Mouse (Mus musculus) spleen, adult 2 months (tissue): ENCODE measurements around the gene Ubr1.

ENCODE experiments used
- CTCF ChIP-seq: fragments of 200-500 bp; IDR thresholded peaks from 2 replicates; pipeline ENCODE4 v1.5.1; 2011; ENCODE audit warnings: mild to moderate bottlenecking, inconsistent platforms; ENCODE audit not compliant: insufficient read depth, insufficient read length, insufficient replicate concordance; ENCODE audit errors: extremely low read depth
- POLR2A ChIP-seq: fragments of 200-500 bp; IDR thresholded peaks from 2 replicates; pipeline ENCODE4 v1.6.1; 2011; ENCODE audit warnings: low read depth, low read length, inconsistent platforms

DNA sequence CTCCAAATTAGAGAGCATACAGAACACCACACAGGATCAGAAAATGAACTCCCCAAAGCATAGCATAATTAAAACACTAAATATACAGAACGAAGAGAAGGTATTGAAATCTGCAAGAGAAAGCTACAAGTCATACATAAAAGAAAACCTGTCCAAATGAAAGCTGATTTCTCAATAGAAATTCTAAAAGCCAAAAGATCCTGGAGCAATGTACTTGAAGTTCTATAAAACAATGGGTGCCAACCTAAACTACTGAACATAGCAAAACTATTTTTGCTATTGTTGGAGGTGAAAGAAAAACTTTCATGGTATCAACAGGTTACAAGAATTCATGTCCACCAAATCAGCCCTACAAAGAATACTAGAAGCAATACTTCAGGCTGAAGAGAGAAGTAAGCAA lies 129.3 kb downstream of the Ubr1 start:
- TF ChIP-seq POLR2A = no peak
- TF ChIP-seq CTCF = no peak
